Mouse (Mus musculus) C2C12 (cell line): ENCODE measurements around the gene Vnn3.

Experiments used
- CTCF ChIP-seq: IDR thresholded peaks from one replicate; pipeline ENCODE4 v1.5.1; 2011; ENCODE audit not compliant: control insufficient read depth, insufficient read depth, insufficient read length
- FOSL1 ChIP-seq: IDR thresholded peaks from one replicate; pipeline ENCODE4 v1.8.0; 2011; ENCODE audit warnings: mild to moderate bottlenecking, low read length; ENCODE audit not compliant: poor library complexity, insufficient read depth, severe bottlenecking
- MAX ChIP-seq: IDR thresholded peaks from one replicate; pipeline ENCODE4 v1.6.1; 2011; ENCODE audit warnings: mild to moderate bottlenecking, control low read depth
- USF1 ChIP-seq: IDR thresholded peaks from one replicate; pipeline ENCODE4 v1.6.1; 2011; ENCODE audit warnings: low read depth, mild to moderate bottlenecking, control low read depth, moderate library complexity

DNA sequence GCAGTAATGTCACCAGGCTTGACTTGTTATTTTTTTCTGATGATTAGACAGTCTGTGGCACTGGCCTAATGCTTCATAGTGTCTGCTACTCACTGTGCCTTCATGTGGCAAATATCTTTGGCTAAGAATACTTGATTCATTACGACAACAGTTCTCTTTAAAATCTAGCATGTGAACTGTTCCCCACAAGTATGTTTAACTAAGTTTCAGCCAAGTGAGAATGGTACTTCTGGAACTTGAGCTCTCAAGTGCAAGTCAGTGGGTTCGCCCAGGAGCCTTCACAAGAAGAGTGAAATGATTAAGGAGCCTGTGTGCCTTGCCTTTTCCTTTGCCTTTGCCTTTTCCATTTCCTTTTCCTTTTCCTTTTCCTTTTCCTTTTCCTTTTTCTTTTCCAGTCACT, 834 bp downstream of the Vnn3 start:
- no peak for TF ChIP-seq CTCF
- no peak for TF ChIP-seq FOSL1
- no peak for TF ChIP-seq USF1
- TF ChIP-seq MAX = no peak
